Mouse (Mus musculus): ENCODE results near the gene Aco1. TPM values are rescaled to one million over a fixed set of nuclear protein-coding genes. Genes with fewer than 3 reads are reported as not detected.

Gene Aco1
- polyA plus RNA-seq (2012), result 4.2 and 4.4 TPM in 2 replicates

DNA sequence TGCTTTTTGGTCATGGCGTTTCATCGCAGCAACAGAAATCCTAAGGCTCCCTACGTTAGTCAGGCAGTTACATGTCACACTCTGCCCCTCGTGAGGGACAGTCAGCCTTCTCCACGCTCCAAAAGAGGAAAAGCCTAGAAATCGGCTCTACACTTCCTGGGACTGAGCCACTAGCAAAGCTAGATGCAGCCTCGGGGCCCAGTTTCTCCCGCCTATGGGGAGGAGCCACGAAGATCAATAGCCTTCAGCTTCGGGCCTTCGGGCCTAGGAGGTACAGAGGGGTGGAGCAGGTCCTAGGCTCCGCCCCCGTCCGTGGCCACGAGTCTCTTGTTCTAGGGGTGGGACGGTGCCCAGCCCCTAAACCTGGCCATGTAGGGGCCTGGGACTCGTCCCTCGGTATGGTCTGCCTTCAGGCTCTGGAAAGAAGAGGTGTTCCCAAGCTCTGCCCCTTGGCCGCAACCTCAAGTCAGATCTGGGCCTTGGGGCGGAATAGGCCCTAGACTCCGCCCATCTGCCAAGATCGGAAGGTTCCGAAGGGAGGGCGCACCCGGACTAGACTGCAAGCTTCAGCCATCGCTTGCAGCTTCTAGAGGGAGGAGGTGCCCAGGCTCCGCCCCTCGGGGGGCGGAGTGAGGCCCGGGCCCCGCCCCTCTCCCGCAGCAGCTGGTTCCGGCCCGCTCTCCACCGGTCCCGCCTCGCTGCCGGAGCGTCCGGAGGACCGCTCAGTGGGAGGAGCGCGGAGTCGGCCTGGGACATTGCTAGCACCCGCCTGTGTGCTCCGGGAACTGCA, at the start of gene Aco1:
Gene Aco1, plus strand, starts transcription at position 339 of the 790 bp plus-strand sequence.

DNA sequence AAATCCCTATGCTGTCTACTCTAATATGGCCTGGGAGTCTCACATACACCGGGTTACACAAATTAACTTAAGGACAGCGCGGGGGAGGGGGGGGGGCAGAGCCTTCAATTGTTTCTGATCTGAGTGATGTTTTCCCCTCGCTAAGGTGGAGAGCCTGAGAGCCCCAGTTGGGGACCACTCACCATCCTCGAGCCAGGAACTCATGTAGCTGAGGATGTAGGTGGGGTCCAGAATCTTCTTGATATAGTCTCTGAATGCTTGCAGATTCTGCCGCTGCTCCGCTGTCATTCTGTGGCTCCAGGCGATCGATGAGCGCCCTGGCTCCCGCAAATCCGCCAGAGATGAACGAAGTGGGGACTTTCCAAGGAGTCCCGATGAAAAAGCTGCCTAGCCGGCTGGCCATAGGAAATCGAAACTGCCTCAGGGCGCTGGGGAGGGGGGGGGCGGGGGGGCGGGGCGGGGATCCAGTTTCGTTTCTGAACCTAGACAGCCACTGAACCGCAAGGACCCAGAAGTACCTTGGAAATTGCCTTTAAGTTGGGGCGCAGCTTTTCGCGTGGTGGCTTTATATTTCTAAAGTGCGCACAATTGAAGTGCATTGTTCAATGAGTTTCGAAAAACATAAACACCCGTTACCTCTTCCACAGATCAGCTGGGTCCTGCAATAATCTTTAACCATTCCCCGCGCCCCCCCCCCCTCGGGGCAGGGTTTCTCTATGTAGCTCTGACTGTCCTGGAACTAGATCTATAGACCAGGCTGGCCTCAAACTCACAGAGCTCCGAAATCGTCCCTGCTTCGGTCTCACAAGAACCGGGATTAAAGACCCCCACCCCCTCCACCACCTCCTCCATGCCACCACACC, 96.8 kb downstream of the Aco1 start, which contains the start of gene Ddx58:
Gene Ddx58, minus strand, starts transcription at position 420 of the 863 bp plus-strand sequence.

Other genes starting within 250 kb of the Aco1 start
- gene Ddx58, start 96.7 kb downstream of the Aco1 start, polyA plus RNA-seq (2012), result 1.0 and 1.8 TPM in 2 replicates
- 22.8 and 36.5 TPM in 2 replicates for gene Smim27, start 126.5 kb downstream of the Aco1 start, polyA plus RNA-seq (2012)
- 13.9 and 15.9 TPM in 2 replicates for gene Topors, start 126.8 kb downstream of the Aco1 start, polyA plus RNA-seq (2012)
- 221 and 247 TPM in 2 replicates for gene Ndufb6, start 136.3 kb downstream of the Aco1 start, polyA plus RNA-seq (2012)

All from megakaryocyte-erythroid progenitor cell, adult 5 weeks (primary cell).